Mouse (Mus musculus) lung, adult 2 months (tissue): ENCODE results near the gene Arhgap4.

Experiments
- CTCF ChIP-seq: fragments of 200-500 bp; IDR thresholded peaks from 2 replicates; pipeline ENCODE4 v1.5.1; 2011; ENCODE audit warnings: mild to moderate bottlenecking, low read length, control low read depth; ENCODE audit not compliant: insufficient read depth
- POLR2A ChIP-seq: fragments of 200-500 bp; IDR thresholded peaks from 2 replicates; pipeline ENCODE4 v1.6.1; 2011; ENCODE audit warnings: low read depth, mild to moderate bottlenecking, control low read depth, low read length, borderline replicate concordance; ENCODE audit errors: extremely low read depth

GRCm38 (mm10) chrX:73877014-73877413 lies 44.7 kb downstream of the Arhgap4 start:
- TF ChIP-seq CTCF = no peak
- no peak for TF ChIP-seq POLR2A
